Mouse (Mus musculus): Measurements from ENCODE around the gene Lrit2.

- TF ChIP-seq CTCF (conservative IDR thresholded peaks at IDR 0.05; ENCODE audit: low read length) (no peak; the same call in 1 of the 2 replicates), NANOG (IDR thresholded peaks at IDR 0.05; ENCODE audit: borderline replicate concordance, low read length) (no peak), POU5F1 (IDR thresholded peaks at IDR 0.05; ENCODE audit: borderline replicate concordance, low read length) (no peak)
Observed at GRCm38 (mm10) chr14:37064849-37065248, 2.9 kb upstream of the Lrit2 start.
